Mouse (Mus musculus) liver, adult 10 weeks (tissue): ENCODE results near the gene Rps16. TPM values are rescaled to one million over a fixed set of nuclear protein-coding genes. Genes with fewer than 3 reads are reported as not detected.

ENCODE experiments used
- polyA plus RNA-seq: library from polyadenylated mRNA; stranded (reverse); fragments of 350-450 nt; fragmentation: Illumina TruSeq; extraction: RNeasy Lipid Tissue Mini Kit (QIAGEN cat#74804); gene quantifications from one replicate; pipeline ENCODE4 v1.2.3, GENCODE M21; 2014; ENCODE audit warnings: low read depth, low replicate concordance

Gene Rps16
- polyA plus RNA-seq, result 116 TPM

GRCm38 (mm10) chr7:28350155-28350883 is at the start of gene Rps16:
Gene Rps16, plus strand, starts transcription at chr7:28350652.

GRCm38 (mm10) chr7:28301616-28302433 is 48.6 kb upstream of the Rps16 start, which contains the start of gene Dll3:
Gene Dll3, minus strand, starts transcription at chr7:28302238.

GRCm38 (mm10) chr7:28311926-28312543 is 38.4 kb upstream of the Rps16 start, which contains the start of gene Timm50:
Gene Timm50, minus strand, starts transcription at chr7:28312072.

GRCm38 (mm10) chr7:28338108-28338998 is 12.1 kb upstream of the Rps16 start, which contains the start of gene Supt5:
Gene Supt5, minus strand, starts transcription at chr7:28338746.

DNA sequence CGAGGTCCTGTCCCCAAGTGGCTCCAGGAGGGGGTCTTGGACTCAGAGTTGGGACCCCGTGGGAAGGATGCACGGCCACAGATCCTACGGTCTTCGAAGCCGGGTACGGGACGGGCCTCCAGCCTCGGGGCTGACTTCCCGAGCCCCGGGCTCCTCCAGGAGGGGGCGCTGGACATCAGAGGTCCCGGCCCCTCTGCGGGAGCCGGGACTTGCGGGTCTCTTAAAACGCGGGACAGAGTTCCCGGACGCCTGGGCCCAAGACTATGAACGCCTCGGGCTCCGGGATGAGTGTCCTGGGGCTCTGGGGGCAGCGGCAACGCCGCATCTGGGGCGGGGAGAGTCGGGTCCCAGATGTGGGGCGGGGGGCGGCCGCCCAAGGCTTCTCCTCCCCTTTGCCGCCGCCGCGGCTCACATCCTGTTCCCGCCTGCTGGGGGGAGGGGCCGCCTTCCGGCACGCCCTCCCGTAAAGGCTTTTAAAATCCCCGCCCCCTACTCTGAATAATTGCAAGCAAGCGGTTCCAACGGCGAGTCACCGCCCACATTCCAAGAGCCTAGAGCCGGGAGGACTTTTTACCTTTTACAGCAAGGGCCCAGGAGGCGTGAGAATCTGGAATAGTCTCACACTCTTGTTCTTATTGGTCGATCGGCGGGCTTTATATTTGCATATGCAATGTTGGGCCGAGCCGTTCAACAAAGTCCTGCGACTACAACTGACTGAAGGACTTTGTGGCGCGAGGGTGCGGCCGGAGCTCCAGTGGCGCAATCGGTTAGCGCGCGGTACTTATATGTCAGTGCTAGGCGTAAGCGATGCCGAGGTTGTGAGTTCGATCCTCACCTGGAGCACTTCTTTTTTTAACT is 22.0 kb downstream of the Rps16 start, which contains the start of gene Plekhg2:
Plekhg2 (minus strand) TSS at position 349 of the 858 bp plus-strand sequence.

DNA sequence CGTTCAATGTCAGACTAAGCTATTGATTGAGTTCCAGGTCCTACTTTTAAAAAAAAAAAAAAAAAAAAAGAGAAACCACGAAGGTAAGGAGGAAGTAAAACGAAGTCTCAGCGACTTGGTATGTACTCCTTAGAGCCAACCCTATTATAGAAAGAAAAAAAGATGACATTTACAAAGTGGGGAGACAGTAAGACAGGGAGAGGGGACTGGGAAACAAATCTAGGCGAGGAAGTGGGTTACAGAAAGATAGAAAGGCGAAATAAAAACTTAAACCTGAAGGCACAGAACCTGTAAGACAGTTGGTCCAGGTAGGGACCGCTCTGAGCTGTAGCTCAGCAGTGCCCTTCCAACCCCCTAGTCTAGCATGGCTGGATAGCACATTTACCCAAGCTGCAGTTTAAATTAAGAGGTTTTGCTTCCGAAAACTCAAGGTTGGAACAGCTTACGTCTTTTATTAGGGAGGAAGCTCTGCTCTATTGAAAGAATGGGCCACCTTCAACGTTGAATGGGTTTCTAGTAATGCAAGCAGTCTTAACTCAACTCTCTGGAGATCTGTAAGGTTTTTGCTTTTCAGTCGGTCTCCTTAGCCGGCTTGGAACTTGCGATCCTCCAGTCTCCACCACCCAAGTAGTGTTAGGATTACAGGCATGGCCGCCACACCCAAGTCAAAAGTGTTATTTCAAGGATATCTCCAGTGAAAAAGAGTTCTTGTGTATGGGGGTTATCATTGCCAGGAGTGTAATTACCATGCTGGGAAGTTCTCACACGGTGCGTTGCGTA is 30.0 kb downstream of the Rps16 start, which contains the start of gene Zfp36:
Zfp36 (minus strand) TSS at position 17 of the 780 bp plus-strand sequence.

DNA sequence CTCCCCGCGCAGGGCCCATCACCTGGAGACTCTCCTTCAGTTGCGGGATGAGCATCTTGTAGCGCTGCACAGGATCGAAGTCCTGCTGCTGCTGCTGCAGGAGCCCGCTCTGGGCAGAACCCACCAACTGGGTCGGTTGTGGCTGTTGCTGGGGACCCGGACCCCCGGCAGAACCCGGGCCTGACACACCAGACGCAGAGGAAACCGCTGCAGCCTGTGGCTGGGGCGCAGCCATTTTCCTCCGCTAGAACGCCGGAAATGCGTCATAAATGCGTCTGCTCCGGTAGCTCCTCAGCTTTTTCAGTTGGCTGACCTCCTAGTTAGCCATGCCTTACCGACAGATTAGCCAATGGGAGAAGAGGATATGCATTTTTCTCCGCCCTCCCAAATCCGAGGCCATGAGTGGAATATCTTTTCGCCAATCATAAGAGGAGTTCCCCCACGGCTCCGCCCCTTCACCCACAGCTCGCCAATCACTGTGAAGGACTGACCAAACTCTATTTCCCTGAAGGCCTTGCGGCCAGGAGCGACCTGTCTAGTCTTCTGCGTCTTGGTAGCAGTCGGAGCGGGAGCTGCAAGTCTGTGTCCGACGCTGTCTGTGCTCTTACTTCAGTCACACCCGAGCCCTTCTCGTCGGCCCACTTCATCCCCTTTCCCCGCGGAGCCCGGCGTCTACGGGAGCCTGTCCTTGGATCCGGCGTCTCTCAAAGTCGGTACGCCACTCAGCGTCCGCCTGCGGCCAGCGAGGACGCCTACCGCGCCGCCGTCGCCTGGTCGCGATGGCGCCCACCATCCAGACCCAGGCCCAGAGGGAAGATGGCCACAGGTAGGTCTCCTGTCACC is 42.2 kb downstream of the Rps16 start, which contains the start of the genes Med29 and Paf1:
Med29 (minus strand) TSS at position 280 of the 843 bp plus-strand sequence.
Paf1 (plus strand) TSS at position 523 of the 843 bp plus-strand sequence.

Other genes starting within 250 kb of the Rps16 start
- gene 9530053A07Rik, start 221.2 kb upstream of the Rps16 start, polyA plus RNA-seq, result not detected
- gene Fbl, start 180.9 kb upstream of the Rps16 start, polyA plus RNA-seq, result 11.6 TPM
- gene Dyrk1b, start 171.2 kb upstream of the Rps16 start, polyA plus RNA-seq, result 0.37 TPM
- 0.37 TPM for gene Eid2, start 82.8 kb upstream of the Rps16 start, polyA plus RNA-seq
- 3.9 TPM for gene Eid2b, start 72.9 kb upstream of the Rps16 start, polyA plus RNA-seq
- gene Selenov, start 59.5 kb upstream of the Rps16 start, polyA plus RNA-seq, result not detected
- not detected for gene Dll3, start 48.4 kb upstream of the Rps16 start, polyA plus RNA-seq
- gene Timm50, start 38.6 kb upstream of the Rps16 start, polyA plus RNA-seq, result 6.1 TPM
- 11.9 TPM for gene Supt5, start 11.9 kb upstream of the Rps16 start, polyA plus RNA-seq
- 0.74 TPM for gene Plekhg2, start 21.9 kb downstream of the Rps16 start, polyA plus RNA-seq
- gene Zfp36, start 29.6 kb downstream of the Rps16 start, polyA plus RNA-seq, result 87.4 TPM
- 1.7 TPM for gene Med29, start 42.1 kb downstream of the Rps16 start, polyA plus RNA-seq
- gene Paf1, start 42.3 kb downstream of the Rps16 start, polyA plus RNA-seq, result 27.4 TPM
- gene Gmfg, start 86.8 kb downstream of the Rps16 start, polyA plus RNA-seq, result 8.5 TPM
- gene Lrfn1, start 101.3 kb downstream of the Rps16 start, polyA plus RNA-seq, result not detected
- gene Ifnl2, start 159.8 kb downstream of the Rps16 start, polyA plus RNA-seq, result not detected
- not detected for gene Ifnl3, start 172.2 kb downstream of the Rps16 start, polyA plus RNA-seq
- not detected for gene Sycn, start 190.2 kb downstream of the Rps16 start, polyA plus RNA-seq
- gene Nccrp1, start 196.6 kb downstream of the Rps16 start, polyA plus RNA-seq, result not detected
- gene Samd4b, start 247.5 kb downstream of the Rps16 start, polyA plus RNA-seq, result 3.5 TPM
- 0.82 TPM for gene Pak4, start 247.5 kb downstream of the Rps16 start, polyA plus RNA-seq